Mouse (Mus musculus) limb, embryonic 15.5 days (tissue): ENCODE measurements around the gene Ddx58. TPM values are rescaled to one million over a fixed set of nuclear protein-coding genes. Genes with fewer than 3 reads are reported as not detected.

ENCODE experiments used
- ATAC-seq: fragments of 200-750 bp; cut with Nextera tagmentation; 2 replicates; pipeline ENCODE4 v1.8.0; 2017; ENCODE audit warnings: low read depth, moderate TSS enrichment; ENCODE audit not compliant: insufficient number of reproducible peaks, low FRiP score, low TSS enrichment
- H3K27ac ChIP-seq: fragments of 300-500 bp; sonication (generic); 2 replicates; pipeline ENCODE4 v1.5.1; 2015; ENCODE audit warnings: moderate library complexity, mild to moderate bottlenecking, inconsistent platforms
- H3K27me3 ChIP-seq: fragments of 300-500 bp; sonication (generic); 2 replicates; pipeline ENCODE4 v1.6.1; 2015; ENCODE audit warnings: inconsistent platforms
- H3K36me3 ChIP-seq: fragments of 300-500 bp; sonication (generic); 2 replicates; pipeline ENCODE4 v1.6.1; 2015; ENCODE audit warnings: inconsistent platforms
- H3K4me1 ChIP-seq: fragments of 300-500 bp; sonication (generic); 2 replicates; pipeline ENCODE4 v1.6.1; 2015; ENCODE audit warnings: inconsistent platforms
- H3K4me2 ChIP-seq: fragments of 300-500 bp; sonication (generic); 2 replicates; pipeline ENCODE4 v1.6.1; 2015; ENCODE audit warnings: mild to moderate bottlenecking, inconsistent platforms
- H3K4me3 ChIP-seq: fragments of 300-500 bp; sonication (generic); 2 replicates; pipeline ENCODE4 v1.5.1; 2015; ENCODE audit warnings: mild to moderate bottlenecking, inconsistent platforms
- H3K9ac ChIP-seq: fragments of 300-500 bp; sonication (generic); 2 replicates; pipeline ENCODE4 v1.6.1; 2015; ENCODE audit warnings: inconsistent platforms
- H3K9me3 ChIP-seq: fragments of 300-500 bp; sonication (generic); 2 replicates; pipeline ENCODE4 v1.6.1; 2016; ENCODE audit warnings: inconsistent platforms
- WGBS: fragments of 180-500 bp; shearing (Covaris S2); methylation state at CpG from one replicate; pipeline ENCODE4 v1.1.7; 2015; 5-methylcytosine and 5-hydroxymethylcytosine counted together
- polyA plus RNA-seq: library from polyadenylated mRNA; unstranded; fragments of >200 nt; fragmentation: Nextera tagmentation; extraction: Ambion mirVana; gene quantifications from 2 replicates; pipeline ENCODE4 v1.2.1, GENCODE M21; 2015

The Ddx58 gene
- 10.7 TPM in 2 replicates for polyA plus RNA-seq

DNA sequence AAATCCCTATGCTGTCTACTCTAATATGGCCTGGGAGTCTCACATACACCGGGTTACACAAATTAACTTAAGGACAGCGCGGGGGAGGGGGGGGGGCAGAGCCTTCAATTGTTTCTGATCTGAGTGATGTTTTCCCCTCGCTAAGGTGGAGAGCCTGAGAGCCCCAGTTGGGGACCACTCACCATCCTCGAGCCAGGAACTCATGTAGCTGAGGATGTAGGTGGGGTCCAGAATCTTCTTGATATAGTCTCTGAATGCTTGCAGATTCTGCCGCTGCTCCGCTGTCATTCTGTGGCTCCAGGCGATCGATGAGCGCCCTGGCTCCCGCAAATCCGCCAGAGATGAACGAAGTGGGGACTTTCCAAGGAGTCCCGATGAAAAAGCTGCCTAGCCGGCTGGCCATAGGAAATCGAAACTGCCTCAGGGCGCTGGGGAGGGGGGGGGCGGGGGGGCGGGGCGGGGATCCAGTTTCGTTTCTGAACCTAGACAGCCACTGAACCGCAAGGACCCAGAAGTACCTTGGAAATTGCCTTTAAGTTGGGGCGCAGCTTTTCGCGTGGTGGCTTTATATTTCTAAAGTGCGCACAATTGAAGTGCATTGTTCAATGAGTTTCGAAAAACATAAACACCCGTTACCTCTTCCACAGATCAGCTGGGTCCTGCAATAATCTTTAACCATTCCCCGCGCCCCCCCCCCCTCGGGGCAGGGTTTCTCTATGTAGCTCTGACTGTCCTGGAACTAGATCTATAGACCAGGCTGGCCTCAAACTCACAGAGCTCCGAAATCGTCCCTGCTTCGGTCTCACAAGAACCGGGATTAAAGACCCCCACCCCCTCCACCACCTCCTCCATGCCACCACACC is at the start of gene Ddx58:
Gene Ddx58, minus strand, starts transcription at position 420 of the 863 bp plus-strand sequence.
- Histone ChIP-seq H3K36me3 (0 out of 2 replicates have a peak, but pooled peaks cover 1% of the 10 kb centered on the region), H3K4me3 (peak within 1 kb of the TSS; percentile 59), H3K4me1 (peaks cover 13% of the 10 kb centered on the region), H3K27ac (peak within 1 kb of the TSS; percentile 72), H3K9ac (peak within 1 kb of the TSS; percentile 43), H3K27me3 (no peaks in the 10 kb centered on the region), H3K9me3 (no peaks in the 10 kb centered on the region), H3K4me2 (peak within 1 kb of the TSS; percentile 72)
- 1% methylated on average over 34 of the region's 35 CpGs for WGBS
- peak; percentile 30; the same call in 1 of the 2 replicates for ATAC-seq

DNA sequence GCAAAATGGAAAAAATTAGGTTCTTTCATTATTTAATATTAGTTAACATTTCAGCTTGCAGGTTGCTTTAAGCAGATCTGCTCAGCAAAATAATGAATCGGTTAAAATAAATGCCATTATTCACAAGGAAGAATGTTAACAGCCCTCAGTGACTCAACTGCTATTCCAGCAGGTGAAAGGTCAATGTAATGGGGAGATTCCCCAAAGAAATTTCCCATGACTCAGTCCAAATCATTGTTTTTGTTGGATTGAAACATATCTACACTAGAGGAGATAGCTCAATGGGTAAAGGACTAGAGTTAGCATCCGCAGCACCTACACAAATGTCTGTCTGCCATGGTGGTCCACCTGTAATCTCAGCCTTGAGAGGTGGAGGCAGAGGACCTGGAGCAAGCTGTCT is 49.4 kb upstream of the Ddx58 start:
- Histone ChIP-seq H3K4me1 (no peaks in the 10 kb centered on the region), H3K9ac (no peak overlapping the region), H3K9me3 (peaks cover 2% of the 10 kb centered on the region; the same call in 1 of the 2 replicates), H3K36me3 (no peaks in the 10 kb centered on the region), H3K4me2 (no peak overlapping the region), H3K27ac (no peak overlapping the region), H3K27me3 (no peaks in the 10 kb centered on the region), H3K4me3 (no peak overlapping the region)
- ATAC-seq, result no peak
- 83% methylated on average over 2 of the region's 2 CpGs for WGBS

- no peaks in the 10 kb centered on the region for H3K9me3 ChIP-seq
- ATAC-seq, result no peak
- H3K27ac ChIP-seq, result no peak overlapping the region
- H3K27me3 ChIP-seq, result no peaks in the 10 kb centered on the region
- no peaks in the 10 kb centered on the region for H3K36me3 ChIP-seq
- no peak overlapping the region for H3K4me2 ChIP-seq
- H3K4me1 ChIP-seq, result no peaks in the 10 kb centered on the region
- 72% methylated on average over 6 of the region's 6 CpGs for WGBS
- H3K9ac ChIP-seq, result no peak overlapping the region
- no peak overlapping the region for H3K4me3 ChIP-seq
Measured at GRCm38 (mm10) chr4:40287415-40287814, 47.8 kb upstream of the Ddx58 start.

DNA sequence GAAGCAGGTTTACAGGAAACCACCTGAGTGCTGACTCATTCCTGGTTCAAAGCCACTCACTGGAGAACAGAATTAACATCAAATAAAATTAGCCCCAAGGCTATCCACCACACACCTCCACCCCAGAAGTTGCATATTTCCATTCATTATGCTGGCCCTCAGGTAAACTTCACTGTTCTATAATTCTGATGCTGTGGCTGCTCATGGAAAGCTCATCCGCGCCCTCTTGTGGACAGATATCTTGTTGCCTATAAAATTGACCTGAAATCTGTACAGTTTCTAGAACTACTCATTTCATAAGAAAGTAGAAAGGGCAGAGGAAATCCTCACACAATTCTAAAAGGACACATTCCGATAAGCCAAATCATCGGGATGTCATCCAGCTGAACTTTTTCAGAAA is 46.0 kb upstream of the Ddx58 start:
- Histone ChIP-seq H3K27me3 (no peaks in the 10 kb centered on the region), H3K9me3 (no peaks in the 10 kb centered on the region), H3K9ac (no peak overlapping the region), H3K27ac (no peak overlapping the region), H3K4me1 (no peaks in the 10 kb centered on the region), H3K36me3 (no peaks in the 10 kb centered on the region), H3K4me2 (no peak overlapping the region), H3K4me3 (no peak overlapping the region)
- WGBS, result 19% methylated on average over 4 of the region's 4 CpGs
- no peak for ATAC-seq

GRCm38 (mm10) chr4:40279276-40279900 is 39.8 kb upstream of the Ddx58 start, which contains the start of gene Ndufb6:
TSS of gene Ndufb6 (minus strand) at chr4:40279421.
- Histone ChIP-seq H3K9me3 (no peaks in the 10 kb centered on the region), H3K36me3 (peaks cover 21% of the 10 kb centered on the region), H3K4me3 (peak within 1 kb of the TSS; percentile 96), H3K27me3 (no peaks in the 10 kb centered on the region), H3K27ac (peak within 1 kb of the TSS; percentile 83), H3K4me1 (peaks cover 12% of the 10 kb centered on the region), H3K9ac (peak within 1 kb of the TSS; percentile 93), H3K4me2 (peak within 1 kb of the TSS; percentile 80)
- ATAC-seq, result peak; percentile 92
- WGBS, result under 1% methylated on average over 36 of the region's 36 CpGs

- under 1% methylated on average over 21 of the region's 21 CpGs for WGBS
- Histone ChIP-seq H3K9me3 (no peaks in the 10 kb centered on the region), H3K4me3 (peak overlapping the region; percentile 96), H3K4me1 (peaks cover 12% of the 10 kb centered on the region), H3K4me2 (peak overlapping the region; percentile 80), H3K9ac (peak overlapping the region; percentile 93), H3K36me3 (peaks cover 22% of the 10 kb centered on the region), H3K27ac (peak overlapping the region; percentile 83), H3K27me3 (no peaks in the 10 kb centered on the region)
- peak; percentile 45; the same call in 1 of the 2 replicates for ATAC-seq
Measured at GRCm38 (mm10) chr4:40278880-40279275, 39.2 kb upstream of the Ddx58 start.

GRCm38 (mm10) chr4:40269430-40270032 is 29.9 kb upstream of the Ddx58 start, which contains the start of the genes Smim27 and Topors:
TSS of gene Smim27 (plus strand) at chr4:40269579.
TSS of gene Topors (minus strand) at chr4:40269850.
- Histone ChIP-seq H3K4me1 (peaks cover 19% of the 10 kb centered on the region), H3K9ac (peak within 1 kb of the TSS; percentile 82), H3K27me3 (no peaks in the 10 kb centered on the region), H3K9me3 (no peaks in the 10 kb centered on the region), H3K4me2 (peak within 1 kb of the TSS; percentile 85), H3K4me3 (peak within 1 kb of the TSS; percentile 75), H3K36me3 (peaks cover 23% of the 10 kb centered on the region), H3K27ac (peak within 1 kb of the TSS; percentile 100)
- under 1% methylated on average over 38 of the region's 38 CpGs for WGBS
- ATAC-seq, result peak; percentile 96

- H3K36me3 ChIP-seq, result peaks cover 20% of the 10 kb centered on the region
- H3K27ac ChIP-seq, result peak overlapping the region; percentile 100
- H3K27me3 ChIP-seq, result no peaks in the 10 kb centered on the region
- peak overlapping the region; percentile 75 for H3K4me3 ChIP-seq
- peaks cover 19% of the 10 kb centered on the region for H3K4me1 ChIP-seq
- peak overlapping the region; percentile 85 for H3K4me2 ChIP-seq
- no peak for ATAC-seq
- no peaks in the 10 kb centered on the region for H3K9me3 ChIP-seq
- WGBS, result under 1% methylated on average over 16 of the region's 16 CpGs
- H3K9ac ChIP-seq, result peak overlapping the region; percentile 82
Measured at GRCm38 (mm10) chr4:40268835-40269234, 29.2 kb upstream of the Ddx58 start.

DNA sequence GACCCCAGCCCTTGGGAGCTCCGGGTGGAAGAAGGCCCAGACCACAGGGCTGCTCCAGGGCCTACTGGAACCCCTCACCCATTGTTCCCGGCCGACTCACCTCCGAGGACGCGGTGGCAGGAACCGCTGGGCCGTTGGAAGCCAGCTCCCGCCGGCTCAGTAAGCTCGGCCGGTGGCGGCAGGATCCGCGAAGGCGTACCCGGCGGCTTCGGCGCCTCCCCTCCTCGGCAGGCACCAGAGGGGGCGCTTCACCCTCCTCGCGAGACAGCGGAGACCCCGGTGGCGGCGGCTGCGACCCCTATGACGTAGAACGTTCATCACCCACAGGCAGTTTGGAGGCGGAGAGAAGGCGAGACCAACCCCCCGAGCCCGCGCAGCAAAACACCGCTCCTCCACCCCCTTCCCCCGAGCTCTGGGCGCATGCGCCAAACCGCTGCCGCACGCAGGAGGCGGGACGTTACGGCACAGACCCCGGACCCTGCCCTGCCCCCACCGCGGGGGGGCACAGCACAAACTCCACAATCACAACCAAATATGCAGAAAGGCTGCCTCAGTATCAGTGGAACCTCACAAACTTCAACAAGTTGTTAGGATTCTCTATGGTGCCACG is 28.7 kb upstream of the Ddx58 start:
- no peaks in the 10 kb centered on the region for H3K27me3 ChIP-seq
- no peaks in the 10 kb centered on the region for H3K9me3 ChIP-seq
- peak; percentile 86 for ATAC-seq
- H3K27ac ChIP-seq, result peak overlapping the region; percentile 100
- H3K4me3 ChIP-seq, result peak overlapping the region; percentile 75
- peaks cover 20% of the 10 kb centered on the region for H3K36me3 ChIP-seq
- H3K9ac ChIP-seq, result peak overlapping the region; percentile 82
- peak overlapping the region; percentile 85 for H3K4me2 ChIP-seq
- peaks cover 19% of the 10 kb centered on the region for H3K4me1 ChIP-seq
- WGBS, result under 1% methylated on average over 41 of the region's 50 CpGs

DNA sequence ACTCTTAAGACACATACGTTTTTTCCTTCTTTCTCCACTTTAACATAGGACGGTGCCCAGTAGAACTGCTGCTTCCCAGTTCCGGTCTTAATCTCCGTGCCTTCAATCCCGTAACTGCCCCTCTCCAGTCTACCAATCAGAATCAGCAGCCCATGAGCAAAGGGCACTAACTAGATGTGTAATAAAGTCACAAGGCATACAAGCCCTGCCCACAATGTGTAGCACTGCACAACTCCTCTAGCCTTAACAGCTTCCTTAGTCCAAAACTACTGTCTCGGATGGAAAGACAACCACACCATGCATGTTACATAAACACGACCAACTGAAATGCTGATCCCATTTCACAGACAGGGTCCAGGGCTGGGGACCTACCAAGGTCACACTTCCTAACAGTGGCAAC is 28.1 kb upstream of the Ddx58 start:
- peak overlapping the region; percentile 85 for H3K4me2 ChIP-seq
- H3K4me1 ChIP-seq, result peaks cover 19% of the 10 kb centered on the region
- H3K27me3 ChIP-seq, result no peaks in the 10 kb centered on the region
- peak overlapping the region; percentile 82 for H3K9ac ChIP-seq
- WGBS, result 62% methylated on average over 7 of the region's 7 CpGs
- peak overlapping the region; percentile 100 for H3K27ac ChIP-seq
- H3K9me3 ChIP-seq, result no peaks in the 10 kb centered on the region
- ATAC-seq, result no peak
- H3K4me3 ChIP-seq, result peak overlapping the region; percentile 75
- peaks cover 21% of the 10 kb centered on the region for H3K36me3 ChIP-seq

DNA sequence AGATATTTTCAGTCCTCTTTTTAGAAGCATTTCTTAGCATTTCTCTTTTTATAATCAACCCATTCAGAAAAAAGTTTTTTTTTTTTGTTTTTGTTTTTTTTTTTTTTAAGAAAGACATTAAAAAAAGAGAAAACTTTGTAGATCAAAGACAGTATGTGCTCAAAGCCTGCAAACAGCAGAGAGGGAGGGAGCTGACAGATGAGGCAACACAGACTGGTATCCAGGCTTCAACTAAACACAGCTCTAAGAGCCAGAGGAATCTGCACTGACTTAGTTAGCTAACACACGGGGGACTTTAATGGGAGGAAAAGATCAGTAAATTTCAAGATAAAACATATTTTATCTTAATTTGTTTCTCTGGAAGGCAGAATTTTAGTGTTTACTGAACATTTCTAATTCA is 24.7 kb upstream of the Ddx58 start:
- 67% methylated on average over 1 of the region's 1 CpGs for WGBS
- no peaks in the 10 kb centered on the region for H3K9me3 ChIP-seq
- H3K27ac ChIP-seq, result no peak overlapping the region
- H3K36me3 ChIP-seq, result peaks cover 45% of the 10 kb centered on the region
- no peak overlapping the region for H3K4me3 ChIP-seq
- no peaks in the 10 kb centered on the region for H3K27me3 ChIP-seq
- no peak overlapping the region for H3K9ac ChIP-seq
- H3K4me1 ChIP-seq, result peaks cover 17% of the 10 kb centered on the region
- ATAC-seq, result no peak
- no peak overlapping the region for H3K4me2 ChIP-seq
